Mouse (Mus musculus): ENCODE measurements at regions not wholly inside any gene's neighbourhood (a gene's known extent, or its start where the extent isn't known, plus 50 kb on each side); places are given as distances from the start of the nearest gene placed in this dataset.

DNA sequence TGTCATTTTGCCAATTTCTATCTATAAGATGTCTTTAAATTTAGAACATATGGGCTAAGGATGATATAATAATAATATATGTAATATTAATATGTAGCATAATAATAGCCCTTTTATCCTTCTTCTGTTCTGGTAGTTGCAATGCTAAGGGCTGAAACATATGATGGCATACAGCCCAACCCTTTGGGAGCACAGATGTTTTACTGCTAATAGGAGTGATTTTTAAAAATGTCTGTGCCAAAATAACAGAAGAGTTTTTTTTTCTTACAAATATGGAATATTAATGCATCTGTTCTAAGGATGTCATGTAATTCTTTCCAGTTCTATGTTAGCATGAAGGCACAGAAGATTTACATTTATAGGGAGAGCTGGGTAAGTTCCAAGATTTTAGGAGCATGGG is 122.5 kb upstream of the Pdzrn3 start:
- no peak for ATAC-seq (replicated peaks; ENCODE audit: poor library complexity, severe bottlenecking)

DNA sequence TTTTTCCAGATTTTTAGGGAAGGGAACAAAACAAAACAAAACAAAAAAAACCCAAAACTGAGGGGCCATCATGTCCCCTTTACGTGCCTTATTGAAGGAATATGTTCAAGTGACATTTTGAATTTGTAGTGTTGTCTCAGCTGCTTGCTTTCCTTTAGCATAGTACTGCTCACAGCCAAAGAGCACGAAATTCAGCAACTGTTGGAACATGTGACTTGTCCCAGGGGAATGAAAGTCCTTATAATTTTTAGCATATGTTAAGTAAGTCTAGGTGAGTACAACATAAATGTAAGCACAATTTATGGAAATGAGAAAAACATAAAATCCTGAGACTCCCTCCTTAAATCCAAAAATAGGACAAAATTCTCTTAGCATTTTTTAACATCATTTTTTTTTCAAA is 110.8 kb upstream of the Pdzrn3 start:
- no peak for ATAC-seq (replicated peaks; ENCODE audit: poor library complexity, severe bottlenecking)

DNA sequence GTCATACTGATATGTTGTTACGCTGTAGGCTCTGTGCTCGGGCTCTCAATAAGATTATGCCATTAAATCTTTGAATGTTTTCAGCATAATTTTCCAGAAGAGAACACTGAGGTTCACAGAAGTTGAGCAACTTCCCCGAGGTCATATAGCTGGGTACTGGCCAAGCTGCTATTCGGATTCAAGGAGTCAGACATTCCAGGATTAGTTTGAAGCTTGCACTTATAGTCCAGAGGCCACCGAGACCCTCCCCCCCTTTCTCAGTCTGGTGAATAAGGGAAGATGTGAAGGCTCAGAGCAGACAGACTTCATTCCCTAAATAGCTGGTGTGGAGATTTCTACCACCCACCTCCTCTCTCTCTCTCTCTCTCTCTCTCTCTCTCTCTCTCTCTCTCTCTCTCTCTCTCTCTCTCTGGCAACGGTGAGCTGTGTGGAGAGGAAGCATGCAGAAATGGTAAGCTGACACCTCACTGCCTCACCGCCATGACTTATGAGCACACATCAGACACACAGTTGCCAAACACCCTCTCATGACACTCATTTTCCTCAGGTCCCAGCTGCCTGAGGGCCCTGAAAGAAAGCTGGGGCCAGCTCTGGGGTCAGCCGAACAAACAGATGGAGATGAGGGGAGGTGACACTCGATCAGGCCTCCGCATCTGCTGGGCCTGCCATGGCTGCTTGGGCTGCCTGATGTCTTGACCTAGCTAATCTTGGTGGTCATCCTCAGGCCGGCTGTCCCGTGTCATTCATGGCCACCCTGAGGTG is 107.0 kb upstream of the Pdzrn3 start:
- no peak for ATAC-seq (replicated peaks; ENCODE audit: poor library complexity, severe bottlenecking)

DNA sequence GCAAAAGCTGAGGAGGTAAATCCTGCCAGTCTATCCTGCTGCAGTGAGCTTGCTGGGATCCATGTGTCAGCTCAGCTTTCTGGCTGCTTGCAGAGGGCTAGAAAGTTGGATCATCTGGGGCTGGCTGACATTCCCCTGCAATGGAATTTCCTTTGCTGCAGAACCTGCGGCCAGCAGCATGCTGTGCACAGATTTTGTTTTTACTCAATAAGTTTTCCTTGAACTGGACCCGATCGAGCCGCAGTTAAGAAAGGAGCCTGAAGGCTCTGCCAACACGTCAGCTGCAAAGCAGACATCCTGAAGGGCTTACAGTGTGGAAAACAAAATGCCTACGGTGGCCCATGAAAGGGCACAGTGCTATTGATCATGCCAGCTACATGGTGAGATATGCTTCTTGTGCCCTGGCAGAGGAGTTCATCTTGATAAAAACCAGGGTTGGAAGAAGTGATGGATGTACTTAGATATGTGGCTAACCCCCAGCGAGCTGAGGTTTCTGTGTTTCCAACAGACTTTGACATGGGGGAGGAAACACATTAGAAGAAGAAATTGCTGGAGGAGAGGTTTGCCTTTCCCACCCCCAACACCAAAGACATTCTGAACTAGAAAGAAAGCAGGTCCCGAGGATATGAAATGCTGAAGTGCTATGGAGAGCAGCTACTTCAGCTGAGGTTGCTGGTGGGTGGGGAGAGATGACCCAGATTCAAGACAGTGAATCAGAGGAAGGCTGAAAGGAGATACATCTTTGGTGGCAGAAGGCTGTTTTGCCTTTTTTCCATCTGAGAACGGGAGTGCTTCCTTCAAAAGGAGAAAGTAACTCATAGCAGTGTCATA is 105.2 kb upstream of the Pdzrn3 start:
- no peak for ATAC-seq (replicated peaks; ENCODE audit: poor library complexity, severe bottlenecking)

DNA sequence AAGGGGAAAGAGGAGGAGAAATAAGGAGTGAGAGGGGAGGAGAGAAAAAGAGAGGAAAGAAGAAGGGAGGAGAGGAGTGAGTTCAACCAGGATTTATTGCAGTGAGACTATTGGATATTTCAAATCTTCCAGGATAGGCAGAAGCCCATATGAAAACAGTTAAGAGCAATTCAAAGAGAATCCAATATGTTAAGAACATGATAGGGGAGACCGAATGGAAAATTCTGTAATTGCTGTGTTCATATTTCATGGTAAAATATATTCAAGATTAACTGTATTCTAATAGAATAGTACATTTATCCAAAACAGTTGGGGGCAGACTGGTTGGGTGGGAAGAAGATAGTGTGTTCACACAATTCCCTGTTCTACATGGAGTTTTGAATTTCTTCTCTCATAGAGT is 96.3 kb upstream of the Pdzrn3 start:
- ATAC-seq (replicated peaks; ENCODE audit: poor library complexity, severe bottlenecking) = no peak

DNA sequence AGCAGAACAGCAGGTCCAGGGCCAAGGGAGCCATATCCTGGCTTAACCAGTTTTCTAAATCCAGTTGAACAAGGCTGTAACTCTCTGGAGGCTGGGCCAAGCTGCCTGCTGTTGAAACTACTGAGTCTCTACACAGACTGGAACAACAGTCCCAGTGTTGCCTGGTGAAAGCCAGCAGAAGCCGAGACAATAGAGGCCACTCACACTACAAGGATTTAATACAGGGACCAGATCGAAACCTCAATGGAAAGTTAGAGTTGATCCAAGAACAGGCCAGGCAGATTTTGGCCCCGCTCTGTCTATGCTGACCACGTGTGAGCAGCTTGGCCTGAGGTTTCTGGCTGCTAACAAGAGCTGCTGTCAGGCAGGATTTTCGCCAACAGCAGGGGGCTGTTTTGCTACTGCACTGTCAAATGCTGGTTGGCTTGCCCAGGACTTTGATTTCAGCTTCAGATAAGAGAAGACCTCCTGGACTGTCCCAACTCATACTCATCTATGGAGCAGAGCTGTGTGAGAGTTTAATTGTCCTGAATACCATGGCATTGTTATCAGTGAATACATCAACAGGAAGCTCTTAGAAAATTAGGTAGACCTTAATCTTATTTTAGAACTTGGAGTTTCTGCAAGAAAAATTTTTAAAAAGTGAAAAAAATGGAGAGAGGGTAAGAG is 95.7 kb upstream of the Pdzrn3 start:
- ATAC-seq (replicated peaks; ENCODE audit: poor library complexity, severe bottlenecking) = no peak

DNA sequence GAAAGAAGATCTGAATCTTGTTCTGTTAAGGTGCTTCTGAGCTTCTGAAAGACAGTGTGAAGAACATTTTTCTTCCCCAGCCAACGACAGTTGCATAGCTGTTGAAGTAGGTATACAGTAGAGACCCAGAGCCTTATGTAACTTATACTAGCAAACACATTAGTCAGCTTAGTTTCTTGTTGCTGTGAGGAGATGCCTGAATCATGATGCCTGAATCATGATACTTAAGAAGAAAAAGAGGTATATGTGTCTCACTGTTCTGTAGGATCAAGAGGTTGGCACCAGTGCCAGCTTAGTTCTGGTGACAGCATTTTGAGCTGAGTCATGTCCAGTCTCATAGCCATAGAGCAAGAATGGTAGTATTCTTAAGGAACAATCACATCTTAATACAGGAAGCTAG is 87.2 kb upstream of the Pdzrn3 start:
- ATAC-seq (replicated peaks; ENCODE audit: poor library complexity, severe bottlenecking) = no peak

DNA sequence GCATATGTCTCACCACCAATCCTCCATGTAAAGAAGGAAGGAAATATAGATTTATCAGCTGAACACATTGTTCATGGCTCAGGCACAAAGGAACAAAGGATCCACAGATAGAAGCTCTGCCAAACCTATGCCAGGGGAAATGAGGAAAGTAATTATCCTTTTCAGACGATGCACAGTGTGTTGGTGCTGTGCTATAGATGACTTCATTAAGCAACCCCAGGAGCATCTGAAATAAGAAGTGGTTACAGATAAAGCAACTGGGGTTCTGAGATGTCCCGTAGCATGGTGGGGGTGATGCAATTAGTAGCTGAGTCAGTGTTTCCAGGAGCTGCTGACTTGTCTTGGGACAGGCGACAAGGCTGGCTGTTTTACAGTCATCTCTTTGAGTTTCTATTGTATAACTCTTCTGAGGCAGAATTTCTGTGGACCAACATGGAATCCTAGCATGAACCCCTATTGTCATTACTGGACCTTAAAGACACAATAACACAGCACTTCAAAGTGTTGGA is 86.2 kb upstream of the Pdzrn3 start:
- ATAC-seq (replicated peaks; ENCODE audit: poor library complexity, severe bottlenecking) = no peak

DNA sequence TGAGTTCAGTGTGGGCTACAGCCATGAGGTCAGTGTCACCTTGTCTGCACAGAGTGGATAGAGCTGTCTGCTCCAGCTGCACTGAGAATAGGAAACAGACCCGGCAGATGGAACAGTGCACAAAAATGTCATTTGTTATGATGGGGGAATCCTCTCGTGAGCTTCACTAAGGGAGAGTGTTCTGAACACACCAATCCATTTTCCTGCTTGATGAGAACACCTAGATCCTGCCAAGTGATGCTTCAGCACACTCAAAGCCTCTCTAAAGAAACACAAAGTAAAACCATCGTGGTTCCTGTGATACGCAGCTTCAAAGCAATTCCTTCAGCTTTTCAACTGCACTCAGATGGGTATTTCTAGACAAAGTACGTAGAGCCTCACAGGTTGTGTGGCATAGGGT is 69.0 kb upstream of the Pdzrn3 start:
- ATAC-seq (replicated peaks; ENCODE audit: poor library complexity, severe bottlenecking) = no peak

DNA sequence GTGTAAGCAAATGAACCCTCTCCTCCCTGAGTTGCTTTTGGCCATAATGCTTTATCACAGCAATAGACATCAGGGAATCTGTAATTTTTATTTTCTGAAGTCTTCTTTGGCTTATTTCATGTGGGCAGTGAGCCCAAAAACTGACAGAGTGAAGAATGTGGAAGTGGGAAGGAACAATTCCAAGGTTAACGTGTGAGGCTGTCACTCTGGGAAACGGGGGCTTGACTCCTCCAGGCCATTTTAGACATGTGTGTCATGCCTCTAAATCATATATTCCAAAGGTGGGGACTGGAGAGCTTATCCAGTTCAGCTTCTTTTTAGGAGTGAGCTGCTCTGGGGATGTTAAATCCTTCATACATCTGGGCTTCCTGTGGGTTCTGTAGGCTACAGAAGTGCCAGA is 68.6 kb upstream of the Pdzrn3 start:
- ATAC-seq (replicated peaks; ENCODE audit: poor library complexity, severe bottlenecking) = no peak

DNA sequence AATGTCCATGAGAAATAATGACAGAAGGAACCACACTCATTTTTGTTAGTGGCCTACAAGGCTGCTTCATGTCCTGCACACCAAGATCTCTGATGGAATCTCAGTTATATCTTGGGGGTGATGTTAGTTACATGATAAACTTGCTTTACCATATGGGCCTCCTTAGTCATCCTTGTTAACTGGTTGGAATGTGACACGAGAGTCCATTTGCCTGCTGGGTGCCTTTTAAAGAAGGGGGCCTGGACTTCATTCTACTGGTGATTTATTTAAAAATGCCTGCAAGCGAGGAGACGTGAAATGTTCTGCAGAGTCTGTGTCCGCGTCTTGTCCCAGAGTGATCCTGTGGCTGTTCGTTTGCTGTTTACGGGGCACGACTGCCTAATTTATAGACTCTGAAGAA is 55.1 kb upstream of the Pdzrn3 start:
- ATAC-seq (replicated peaks; ENCODE audit: poor library complexity, severe bottlenecking) = no peak

DNA sequence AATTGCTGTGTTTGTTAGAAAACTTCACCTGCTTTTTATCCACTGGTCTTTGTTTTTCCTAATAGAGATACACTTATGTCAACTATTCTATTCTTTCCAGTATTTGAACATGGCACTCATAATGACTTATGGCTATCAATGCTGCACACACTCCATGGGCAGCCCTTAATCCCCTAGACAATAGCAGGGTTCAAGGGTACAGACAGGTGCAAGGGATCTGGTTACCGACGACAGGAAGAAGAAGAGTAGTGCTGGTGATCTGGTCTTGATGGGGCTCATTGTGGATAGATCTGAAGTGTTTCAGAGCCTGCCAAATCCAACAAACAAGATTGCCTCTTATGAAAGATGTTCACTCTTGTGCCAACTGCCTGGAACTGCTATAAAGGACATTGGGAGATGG is 51.9 kb upstream of the Pdzrn3 start:
- no peak for ATAC-seq (replicated peaks; ENCODE audit: poor library complexity, severe bottlenecking)

Data from granulocyte monocyte progenitor cell, adult 5-6 weeks (primary cell).